Mouse (Mus musculus) lung, adult 2 months (tissue): ENCODE measurements at regions not wholly inside any gene's neighbourhood (a gene's known extent, or its start where the extent isn't known, plus 50 kb on each side); places are given as distances from the start of the nearest gene placed in this dataset.

ENCODE experiments used
- CTCF ChIP-seq: fragments of 200-500 bp; IDR thresholded peaks from 2 replicates; pipeline ENCODE4 v1.5.1; 2011; ENCODE audit warnings: mild to moderate bottlenecking, low read length, control low read depth; ENCODE audit not compliant: insufficient read depth
- POLR2A ChIP-seq: fragments of 200-500 bp; IDR thresholded peaks from 2 replicates; pipeline ENCODE4 v1.6.1; 2011; ENCODE audit warnings: low read depth, mild to moderate bottlenecking, control low read depth, low read length, borderline replicate concordance; ENCODE audit errors: extremely low read depth

- no peak for TF ChIP-seq POLR2A
- no peak for TF ChIP-seq CTCF
These were observed 211.0 kb downstream of the Cryba4 start for GRCm38 (mm10) chr5:112041285-112041684.
